Mouse (Mus musculus) embryonic facial prominence, embryonic 10.5 days (tissue): ENCODE measurements around the gene Slc35c1. TPM values are rescaled to one million over a fixed set of nuclear protein-coding genes. Genes with fewer than 3 reads are reported as not detected.
A peak's percentile ranks its signal among the peaks of the same experiment; 100 is the strongest.

Experiments
- DNase-seq: peaks from one replicate; pipeline ENCODE4 v3.0.0-alpha.2; 2017; ENCODE audit warnings: low spot score
- H3K27ac ChIP-seq: fragments of 300-500 bp; sonication (generic); replicated peaks from 2 replicates; pipeline ENCODE4 v1.5.1; 2016; ENCODE audit warnings: mild to moderate bottlenecking
- H3K27me3 ChIP-seq: fragments of 300-500 bp; sonication (generic); replicated peaks from 2 replicates; pipeline ENCODE4 v1.6.1; 2016; ENCODE audit warnings: low read depth, mild to moderate bottlenecking; ENCODE audit not compliant: poor library complexity, severe bottlenecking
- H3K36me3 ChIP-seq: fragments of 300-500 bp; sonication (generic); replicated peaks from 2 replicates; pipeline ENCODE4 v1.6.1; 2016; ENCODE audit warnings: mild to moderate bottlenecking, moderate library complexity
- H3K4me1 ChIP-seq: fragments of 300-500 bp; sonication (generic); 2 replicates; pipeline ENCODE4 v1.6.1; 2016
- H3K4me3 ChIP-seq: fragments of 300-500 bp; sonication (generic); 2 replicates; pipeline ENCODE4 v1.5.1; 2016; ENCODE audit warnings: mild to moderate bottlenecking, moderate library complexity
- H3K9me3 ChIP-seq: fragments of 300-500 bp; sonication (generic); 2 replicates; pipeline ENCODE4 v1.6.1; 2016; ENCODE audit warnings: mild to moderate bottlenecking
- WGBS: fragments of 180-500 bp; shearing (Covaris S2); methylation state at CpG from one replicate; pipeline ENCODE4 v1.1.7; 2016; 5-methylcytosine and 5-hydroxymethylcytosine counted together
- polyA plus RNA-seq: library from polyadenylated mRNA; unstranded; fragments of >200 nt; fragmentation: Nextera tagmentation; extraction: Ambion mirVana; gene quantifications from 2 replicates; pipeline ENCODE4 v1.2.1, GENCODE M21; 2016

Gene Slc35c1
- polyA plus RNA-seq, 1 experiment from 2014 or later: 12.6 TPM

DNA sequence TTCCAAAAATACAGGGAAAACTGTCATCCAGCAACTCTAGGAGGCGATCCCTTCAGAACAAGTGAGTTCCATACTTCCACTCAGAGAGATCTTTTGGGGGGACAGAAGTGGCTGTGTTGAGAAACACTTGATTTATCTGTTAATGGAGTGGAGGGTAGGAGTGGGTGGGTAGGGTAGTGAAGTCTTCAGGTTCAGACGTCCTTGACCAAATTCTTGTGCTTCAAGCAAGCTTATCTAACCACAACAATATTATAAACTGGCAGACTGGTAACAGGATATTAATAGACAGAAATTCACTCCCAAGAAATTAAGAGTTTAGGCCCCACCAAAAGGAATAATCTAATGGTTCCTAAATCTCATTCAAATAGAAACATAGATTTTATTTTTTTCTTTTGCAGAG lies 30.2 kb downstream of the Slc35c1 start:
- DNase-seq: no peak
- H3K36me3 ChIP-seq: peaks cover 17% of the 10 kb centered on the region
- H3K4me3 ChIP-seq: no peak overlapping the region
- H3K4me1 ChIP-seq: peaks cover 76% of the 10 kb centered on the region
- WGBS: 85% methylated on average over 2 of the region's 2 CpGs
- no peaks in the 10 kb centered on the region for H3K9me3 ChIP-seq
- H3K27me3 ChIP-seq: peaks cover 4% of the 10 kb centered on the region
- no peak overlapping the region for H3K27ac ChIP-seq

DNA sequence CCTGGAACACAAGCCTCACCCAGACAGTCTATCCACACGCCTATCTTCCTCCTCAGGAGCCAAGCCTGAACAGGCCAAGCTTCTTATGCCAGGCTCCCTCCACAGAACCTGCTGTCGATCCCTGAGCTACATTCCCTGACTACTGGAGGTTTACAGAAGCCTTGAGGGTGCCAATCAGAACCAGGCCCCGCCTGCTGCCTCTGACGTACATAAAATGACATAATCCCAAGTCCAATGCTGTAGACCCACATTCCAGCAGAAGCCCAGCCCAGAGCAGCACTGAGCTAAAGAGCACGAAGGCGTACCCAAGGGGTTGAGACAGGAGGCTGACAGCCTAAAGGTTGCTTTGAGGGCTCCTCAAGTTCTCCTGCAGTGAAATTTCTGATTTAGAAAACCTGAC lies 32.5 kb downstream of the Slc35c1 start:
- H3K9me3 ChIP-seq: no peaks in the 10 kb centered on the region
- H3K27ac ChIP-seq: no peak overlapping the region
- peaks cover 39% of the 10 kb centered on the region for H3K36me3 ChIP-seq
- WGBS: 57% methylated on average over 6 of the region's 6 CpGs
- DNase-seq: peak; percentile 55
- no peaks in the 10 kb centered on the region for H3K27me3 ChIP-seq
- H3K4me1 ChIP-seq: peaks cover 76% of the 10 kb centered on the region
- no peak overlapping the region for H3K4me3 ChIP-seq

DNA sequence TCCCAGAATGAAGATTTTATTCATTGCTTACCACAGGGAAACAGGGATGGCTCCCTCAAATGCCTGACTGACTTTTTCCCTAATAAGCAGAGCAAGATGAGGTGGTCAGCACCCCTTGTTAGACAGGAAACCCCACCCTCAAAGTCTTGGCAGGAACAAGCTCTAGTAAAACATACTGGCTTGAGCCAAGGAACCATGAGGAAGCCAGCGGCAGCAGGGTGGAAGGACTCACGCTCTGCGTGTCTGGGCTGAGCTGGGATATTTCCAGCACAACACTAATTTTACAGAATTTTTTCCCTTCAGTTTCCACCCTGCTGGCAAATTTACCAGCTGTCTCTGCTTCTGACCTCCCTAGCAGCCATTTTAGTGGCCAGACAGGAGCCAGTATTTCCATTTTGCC lies 33.9 kb downstream of the Slc35c1 start:
- H3K36me3 ChIP-seq: peaks cover 53% of the 10 kb centered on the region
- H3K4me3 ChIP-seq: no peak overlapping the region
- no peaks in the 10 kb centered on the region for H3K9me3 ChIP-seq
- WGBS: 90% methylated on average over 3 of the region's 3 CpGs
- no peak overlapping the region for H3K27ac ChIP-seq
- no peak for DNase-seq
- H3K27me3 ChIP-seq: no peaks in the 10 kb centered on the region
- H3K4me1 ChIP-seq: peaks cover 62% of the 10 kb centered on the region

- DNase-seq: no peak
- peak overlapping the region; percentile 65; the same call in 1 of the 2 replicates for H3K27ac ChIP-seq
- peaks cover 64% of the 10 kb centered on the region for H3K36me3 ChIP-seq
- 91% methylated on average over 4 of the region's 4 CpGs for WGBS
- H3K9me3 ChIP-seq: no peaks in the 10 kb centered on the region
- peaks cover 52% of the 10 kb centered on the region for H3K4me1 ChIP-seq
- H3K4me3 ChIP-seq: no peak overlapping the region
- H3K27me3 ChIP-seq: no peaks in the 10 kb centered on the region
Measured at GRCm38 (mm10) chr2:92425366-92425765, 35.0 kb downstream of the Slc35c1 start.

DNA sequence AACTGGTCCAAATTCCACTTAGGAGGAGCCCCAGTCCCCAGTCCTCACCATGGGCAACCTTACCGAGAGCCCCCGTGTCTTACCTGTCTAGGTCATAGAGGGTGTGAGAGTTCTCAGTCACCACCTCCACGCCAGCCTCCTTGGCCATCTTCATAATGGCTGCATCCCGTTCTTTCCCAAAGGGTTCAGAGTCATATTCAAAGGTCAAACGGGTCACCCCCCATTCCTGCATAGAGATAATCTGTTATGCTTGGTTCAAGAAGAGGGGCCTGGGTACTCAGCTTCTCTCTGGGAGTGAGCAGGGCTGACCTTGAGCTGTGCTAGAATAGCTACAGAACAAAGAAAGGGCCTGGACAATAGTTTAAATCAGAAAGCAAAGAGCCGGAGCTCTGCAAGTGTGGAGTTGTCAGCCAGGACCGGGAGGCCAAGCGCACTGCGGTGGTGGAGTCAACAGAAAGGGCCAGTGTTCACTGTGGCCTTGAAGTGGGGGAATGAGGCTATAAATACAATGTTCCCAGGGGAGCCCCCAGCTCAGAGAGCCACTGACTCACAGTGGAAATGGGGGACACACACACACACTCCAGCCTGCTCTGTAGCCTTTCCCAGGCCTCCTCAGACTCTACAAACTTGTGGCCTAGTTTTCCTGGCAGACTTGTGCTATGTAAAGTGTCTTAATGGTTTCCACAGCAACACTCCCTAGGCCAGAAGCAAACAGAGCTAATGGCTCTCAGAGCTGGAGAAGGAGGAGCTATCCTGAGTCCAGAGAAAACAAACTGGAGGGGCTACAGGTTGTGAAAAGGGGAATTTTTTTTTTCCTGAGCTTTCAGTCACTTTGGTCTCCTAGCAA lies 35.7 kb downstream of the Slc35c1 start:
- DNase-seq: peak; percentile 30
- H3K9me3 ChIP-seq: no peaks in the 10 kb centered on the region
- WGBS: 80% methylated on average over 9 of the region's 9 CpGs
- H3K4me1 ChIP-seq: peaks cover 50% of the 10 kb centered on the region
- 0 out of 2 replicates have a peak overlapping the region, but pooled peaks have one; percentile 2 for H3K4me3 ChIP-seq
- peak overlapping the region; percentile 65 for H3K27ac ChIP-seq
- peaks cover 71% of the 10 kb centered on the region for H3K36me3 ChIP-seq
- H3K27me3 ChIP-seq: no peaks in the 10 kb centered on the region

- H3K27ac ChIP-seq: peak overlapping the region; percentile 65
- peaks cover 47% of the 10 kb centered on the region for H3K4me1 ChIP-seq
- 88% methylated on average over 9 of the region's 9 CpGs for WGBS
Measured at GRCm38 (mm10) chr2:92423702-92424461, 36.5 kb downstream of the Slc35c1 start.

DNA sequence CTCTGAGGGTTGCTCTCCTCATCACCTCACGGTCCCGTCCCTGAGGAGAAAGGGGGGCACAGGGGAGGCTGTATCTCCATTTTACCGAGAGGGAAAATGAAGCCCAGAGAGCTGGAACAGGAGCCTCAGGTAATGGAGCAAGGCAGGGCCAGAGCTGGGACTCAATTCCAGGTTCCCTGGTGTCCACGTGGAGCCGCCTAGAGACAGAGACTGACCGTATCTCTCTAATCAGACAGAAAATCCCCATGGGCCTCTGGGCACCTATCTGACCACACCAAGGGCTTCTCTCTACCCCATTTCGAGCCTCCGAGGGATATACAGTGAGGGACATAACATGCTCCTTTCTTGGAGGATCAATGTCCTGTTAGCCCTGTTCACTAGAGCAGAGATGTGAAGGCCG lies 37.2 kb downstream of the Slc35c1 start:
- WGBS: 90% methylated on average over 9 of the region's 9 CpGs
- Histone ChIP-seq H3K9me3 (no peaks in the 10 kb centered on the region), H3K4me1 (peaks cover 40% of the 10 kb centered on the region), H3K4me3 (no peak overlapping the region), H3K27ac (0 out of 2 replicates have a peak overlapping the region, but pooled peaks have one; percentile 65), H3K36me3 (peaks cover 86% of the 10 kb centered on the region), H3K27me3 (no peaks in the 10 kb centered on the region)
- DNase-seq: no peak

More at GRCm38 (mm10) chr2:92423702-92424461, 36.5 kb downstream of the Slc35c1 start:
- DNase-seq: no peak
- no peaks in the 10 kb centered on the region for H3K27me3 ChIP-seq
- H3K9me3 ChIP-seq: no peaks in the 10 kb centered on the region
- no peak overlapping the region for H3K4me3 ChIP-seq
- peaks cover 79% of the 10 kb centered on the region for H3K36me3 ChIP-seq

DNA sequence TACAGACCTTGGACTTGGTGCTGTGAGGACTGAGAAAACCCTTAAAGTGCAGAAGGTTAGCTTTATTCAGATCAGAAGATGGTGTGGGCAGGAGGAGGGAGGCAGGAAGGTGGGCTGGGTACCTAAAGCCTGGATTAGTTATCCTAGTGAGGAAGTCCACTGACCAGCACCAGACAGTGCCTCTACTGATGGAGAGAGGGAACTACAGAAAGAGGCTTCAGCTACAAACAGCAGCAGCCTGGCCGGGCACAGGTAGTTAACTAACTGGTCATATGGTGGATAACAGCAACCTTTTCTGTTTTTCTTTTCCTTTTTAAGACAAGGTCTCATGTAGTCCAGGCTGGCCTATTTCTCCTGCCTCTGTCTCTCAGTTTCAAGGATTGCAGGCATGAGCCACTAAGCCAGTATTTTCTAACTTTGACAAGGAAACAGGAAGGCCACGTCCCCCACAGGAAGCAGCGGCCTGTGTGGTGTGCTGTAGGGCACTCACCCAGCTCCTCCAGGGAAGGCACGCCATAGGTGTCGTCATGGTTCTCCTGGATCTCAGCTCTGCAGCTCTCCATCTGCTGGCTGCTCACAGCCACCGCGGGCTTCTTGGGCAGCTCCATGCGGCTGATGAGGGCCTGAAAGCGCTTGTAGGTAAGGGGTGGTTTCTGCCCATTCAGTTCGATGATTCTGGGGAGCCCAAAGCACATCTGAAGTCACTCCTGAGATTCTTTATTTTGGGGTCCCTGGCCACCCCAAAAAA lies 37.8 kb downstream of the Slc35c1 start:
- H3K4me3 ChIP-seq: no peak overlapping the region
- 75% methylated on average over 10 of the region's 10 CpGs for WGBS
- no peak for DNase-seq
- H3K9me3 ChIP-seq: no peaks in the 10 kb centered on the region
- H3K4me1 ChIP-seq: peaks cover 34% of the 10 kb centered on the region
- H3K27ac ChIP-seq: no peak overlapping the region
- H3K27me3 ChIP-seq: no peaks in the 10 kb centered on the region
- peaks cover 92% of the 10 kb centered on the region for H3K36me3 ChIP-seq

DNA sequence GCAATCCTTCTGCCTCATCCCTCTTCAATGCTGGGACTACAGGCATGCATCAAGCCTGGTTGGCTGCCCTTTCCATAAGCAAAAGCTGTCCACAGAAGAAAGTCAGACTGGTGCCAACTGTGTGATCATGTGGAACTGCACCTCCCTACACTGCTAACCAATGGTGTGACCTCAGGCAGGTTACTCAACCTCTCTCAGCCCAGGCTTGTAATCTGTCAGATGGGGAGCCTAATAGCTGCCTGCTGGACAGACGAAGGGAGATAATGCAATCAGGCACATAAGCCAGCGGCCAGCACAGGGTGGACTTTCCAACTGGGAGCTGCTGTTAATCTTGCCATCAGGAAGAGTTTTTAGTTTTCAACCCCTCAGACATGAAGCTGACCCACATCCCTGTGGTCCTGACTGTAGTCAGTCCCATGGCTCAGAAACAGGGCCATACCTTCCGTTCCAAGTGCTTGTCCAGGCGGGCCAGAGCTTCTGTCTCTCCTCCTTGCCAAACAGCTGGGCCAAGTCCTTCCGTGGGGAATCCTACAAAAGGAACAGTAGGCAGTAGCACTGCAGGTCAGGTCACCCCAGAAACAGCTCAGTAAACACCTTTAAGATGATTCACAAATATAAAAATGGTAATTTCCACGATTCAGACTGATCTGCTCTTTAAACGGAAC lies 38.5 kb downstream of the Slc35c1 start:
- Histone ChIP-seq H3K27me3 (no peaks in the 10 kb centered on the region), H3K4me3 (no peak overlapping the region), H3K27ac (no peak overlapping the region), H3K9me3 (no peaks in the 10 kb centered on the region), H3K4me1 (peaks cover 29% of the 10 kb centered on the region), H3K36me3 (peaks cover 99% of the 10 kb centered on the region)
- WGBS: 91% methylated on average over 7 of the region's 7 CpGs
- DNase-seq: no peak

DNA sequence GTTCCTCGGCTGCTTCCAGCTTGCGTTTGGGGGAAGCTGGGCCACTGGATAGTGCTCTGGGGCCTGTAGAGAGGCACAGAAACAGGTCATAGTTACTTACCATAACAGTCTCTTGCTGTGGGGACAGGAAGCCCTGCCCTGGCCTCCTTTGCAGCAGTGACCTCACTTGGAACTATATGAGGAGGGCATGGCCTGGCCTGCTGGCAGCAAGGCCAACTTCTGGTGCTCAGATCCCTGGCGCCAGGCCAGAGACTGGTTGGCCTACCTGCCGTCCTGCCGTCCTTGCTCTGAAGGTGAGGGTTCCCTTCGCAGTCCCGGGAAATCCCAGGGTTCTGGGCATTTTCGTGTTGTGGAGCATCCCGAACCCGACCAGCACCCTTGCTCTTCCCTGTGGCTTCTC lies 48.6 kb downstream of the Slc35c1 start:
- H3K4me3 ChIP-seq: no peak overlapping the region
- DNase-seq: no peak
- H3K4me1 ChIP-seq: no peaks in the 10 kb centered on the region
- H3K9me3 ChIP-seq: no peaks in the 10 kb centered on the region
- WGBS: 93% methylated on average over 10 of the region's 10 CpGs
- H3K27ac ChIP-seq: no peak overlapping the region
- H3K27me3 ChIP-seq: no peaks in the 10 kb centered on the region
- H3K36me3 ChIP-seq: peaks cover 99% of the 10 kb centered on the region

- H3K9me3 ChIP-seq: no peaks in the 10 kb centered on the region
- peaks cover 99% of the 10 kb centered on the region for H3K36me3 ChIP-seq
- no peak overlapping the region for H3K27ac ChIP-seq
- WGBS: 91% methylated on average over 18 of the region's 18 CpGs
- peaks cover 10% of the 10 kb centered on the region; the same call in 1 of the 2 replicates for H3K4me1 ChIP-seq
- no peaks in the 10 kb centered on the region for H3K27me3 ChIP-seq
- DNase-seq: no peak
- no peak overlapping the region for H3K4me3 ChIP-seq
Measured at GRCm38 (mm10) chr2:92408309-92409045, 51.9 kb downstream of the Slc35c1 start.
